Mouse (Mus musculus) hindlimb bud, embryonic 11.5 days (tissue): ENCODE measurements around the gene Klb.
"Not testable (repeated sequence)": the region's sequence is repeated elsewhere in the genome, so short reads cannot be mapped to it uniquely, and the experiment has no call there.

ENCODE experiments used
- DNase-seq: peaks from one replicate; pipeline ENCODE4 v3.0.0-alpha.2; 2012; ENCODE audit warnings: low read depth, low spot score; ENCODE audit errors: extremely low spot score

The Klb gene

GRCm38 (mm10) chr5:65348168-65348567 is at the start of gene Klb:
TSS of gene Klb (plus strand) at chr5:65348314.
- no peak for DNase-seq

- not testable (repeated sequence) for DNase-seq
Observed at GRCm38 (mm10) chr5:65299623-65300022, 48.5 kb upstream of the Klb start.

GRCm38 (mm10) chr5:65300121-65300520 is 48.0 kb upstream of the Klb start:
- DNase-seq: no peak

- no peak for DNase-seq
Observed at GRCm38 (mm10) chr5:65305516-65305915, 42.6 kb upstream of the Klb start.

DNA sequence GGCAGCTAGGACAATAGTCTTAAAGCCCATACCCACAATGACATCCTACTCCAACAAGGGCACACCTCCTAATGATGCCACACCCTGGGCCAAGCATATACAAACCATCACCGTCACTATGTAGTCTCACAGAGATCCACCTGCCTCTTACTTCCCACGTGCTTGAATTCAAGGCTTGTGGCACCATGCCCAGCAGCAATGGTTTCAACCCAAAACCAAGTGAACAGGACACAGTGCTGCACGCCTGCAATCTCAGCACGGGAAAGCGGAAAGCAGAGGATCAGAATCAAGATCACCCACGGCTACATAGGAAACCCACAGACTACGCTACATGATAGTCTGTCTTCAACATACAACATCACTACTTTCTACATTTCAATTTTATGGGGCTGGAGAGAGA is 39.9 kb upstream of the Klb start:
- DNase-seq: no peak

DNA sequence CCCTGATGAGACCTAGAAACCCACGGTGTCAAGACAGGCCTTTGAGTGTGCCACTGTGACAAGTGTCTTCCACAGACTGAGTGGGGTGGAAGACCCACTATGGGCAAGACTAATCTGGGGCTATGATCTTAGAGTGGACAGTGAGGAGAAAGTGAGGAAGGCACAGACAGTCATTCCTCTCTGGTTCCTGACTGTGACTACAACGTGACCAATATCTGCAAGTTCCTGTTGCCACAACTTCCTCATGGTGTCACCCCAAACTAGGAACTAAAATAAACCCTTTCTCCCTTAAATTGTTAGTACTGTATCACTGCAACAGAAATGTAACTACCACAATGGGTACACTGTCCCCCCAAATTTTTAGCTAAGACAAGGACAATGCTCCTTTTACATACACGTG is 39.2 kb upstream of the Klb start:
- no peak for DNase-seq

- no peak for DNase-seq
Observed at GRCm38 (mm10) chr5:65319176-65319575, 28.9 kb upstream of the Klb start.

DNA sequence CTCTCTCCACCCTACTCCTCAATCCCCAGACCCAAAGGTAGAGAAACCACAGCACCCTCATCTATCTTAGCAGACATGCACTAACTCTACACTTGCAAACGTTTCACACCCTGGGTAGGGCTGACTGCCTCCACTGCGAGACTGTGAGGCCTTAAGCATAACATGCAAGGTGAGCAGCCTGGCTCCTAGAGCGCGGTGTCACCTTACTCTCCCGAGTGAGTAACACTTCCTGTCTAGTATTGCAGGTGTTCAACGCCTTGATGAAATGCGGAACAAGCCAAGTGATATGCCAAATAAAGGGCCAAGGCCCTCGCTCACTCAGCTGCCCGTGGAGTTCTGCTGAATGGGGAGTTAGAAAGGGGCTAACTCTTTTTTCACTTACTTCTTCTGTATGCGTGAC is 25.9 kb upstream of the Klb start:
- no peak for DNase-seq

GRCm38 (mm10) chr5:65324271-65324670 is 23.8 kb upstream of the Klb start:
- DNase-seq: no peak

- no peak for DNase-seq
Observed at GRCm38 (mm10) chr5:65324758-65325355, 23.3 kb upstream of the Klb start.

- no peak for DNase-seq
Observed at GRCm38 (mm10) chr5:65326212-65326611, 21.9 kb upstream of the Klb start.

GRCm38 (mm10) chr5:65329971-65330370 is 18.1 kb upstream of the Klb start:
- no peak for DNase-seq

DNA sequence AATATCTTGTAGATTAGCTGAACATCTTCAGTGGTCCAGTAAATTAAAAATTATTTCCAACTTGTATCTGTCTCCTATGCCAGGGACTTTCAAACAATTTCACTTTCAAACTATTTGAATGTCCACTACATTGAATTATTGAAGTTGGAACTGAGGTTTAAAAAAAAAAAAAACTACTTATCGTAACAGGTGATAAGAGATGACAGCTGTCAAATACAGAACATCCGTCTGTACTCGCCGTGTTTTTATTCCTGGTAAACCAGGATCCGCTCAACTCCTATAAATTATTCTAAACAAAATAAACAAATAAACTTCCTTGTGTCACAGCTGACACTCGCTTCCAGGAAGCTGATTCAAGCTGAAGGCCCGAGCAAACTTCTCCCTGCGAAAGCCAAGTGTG is 13.3 kb upstream of the Klb start:
- DNase-seq: no peak

DNA sequence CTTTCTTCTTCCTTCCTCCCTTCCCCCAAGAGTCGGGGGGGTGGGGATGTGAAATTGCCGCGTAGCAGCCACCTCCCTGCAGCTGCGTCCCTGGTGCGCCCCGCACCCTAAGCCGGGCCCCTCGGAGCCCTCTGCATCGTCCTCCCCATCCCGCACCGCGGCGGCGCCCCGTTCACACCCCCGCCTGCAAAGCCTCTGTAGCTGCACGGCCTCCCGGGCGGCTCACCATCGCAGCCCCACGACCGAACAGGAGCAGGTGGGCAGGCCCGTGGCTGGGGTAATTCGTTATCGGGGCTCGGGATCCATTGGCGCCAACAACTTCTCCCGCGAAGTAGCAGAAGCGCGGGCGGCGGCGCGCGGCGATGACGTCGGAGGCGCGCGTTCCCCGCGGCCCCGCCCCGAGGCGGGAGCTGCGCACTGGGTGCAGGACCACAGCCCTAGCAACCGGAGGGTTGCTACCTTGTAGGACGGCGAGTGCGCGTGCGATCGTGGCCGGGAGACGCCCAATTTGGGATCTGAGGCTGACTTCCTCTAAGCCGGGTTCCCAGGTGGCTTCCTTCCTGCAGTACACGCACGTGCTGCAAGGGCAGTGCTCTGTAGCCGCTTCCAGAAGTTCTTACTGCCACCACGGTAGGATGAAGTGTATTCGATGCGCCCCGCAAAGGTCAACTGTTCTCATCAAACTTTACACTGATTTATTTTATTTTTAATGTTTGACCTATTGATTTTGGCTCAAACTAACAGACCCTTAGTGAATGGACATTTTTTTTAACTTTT is 12.6 kb upstream of the Klb start, which contains the start of gene Rfc1:
Gene Rfc1, minus strand, starts transcription at position 373 of the 777 bp plus-strand sequence.
- peak; percentile 75 for DNase-seq

- no peak for DNase-seq
Observed at GRCm38 (mm10) chr5:65336075-65336355, 12.1 kb upstream of the Klb start.

- DNase-seq: no peak
Observed at GRCm38 (mm10) chr5:65338394-65338793, 9.7 kb upstream of the Klb start.

GRCm38 (mm10) chr5:65340167-65340566 is 7.9 kb upstream of the Klb start:
- DNase-seq: no peak

DNA sequence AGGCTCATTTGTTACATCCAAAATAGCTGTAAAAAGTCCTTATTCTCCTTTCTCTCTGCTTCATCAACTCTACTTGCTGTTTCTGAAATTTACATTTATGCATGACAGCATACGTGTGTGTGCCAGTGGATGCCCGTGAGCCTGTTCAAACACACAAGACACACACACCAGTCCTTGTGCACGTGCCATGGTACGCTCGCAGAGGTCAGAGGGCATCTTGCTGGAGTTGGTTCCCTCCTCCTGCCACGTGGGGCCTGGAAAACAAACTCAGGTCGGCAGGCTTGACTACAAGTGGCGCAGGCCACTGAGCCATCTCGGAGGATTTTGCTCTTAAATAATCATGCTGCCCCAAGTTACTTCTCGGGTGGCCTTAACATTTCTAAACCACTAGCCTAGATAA is 2.4 kb downstream of the Klb start:
- DNase-seq: no peak

DNA sequence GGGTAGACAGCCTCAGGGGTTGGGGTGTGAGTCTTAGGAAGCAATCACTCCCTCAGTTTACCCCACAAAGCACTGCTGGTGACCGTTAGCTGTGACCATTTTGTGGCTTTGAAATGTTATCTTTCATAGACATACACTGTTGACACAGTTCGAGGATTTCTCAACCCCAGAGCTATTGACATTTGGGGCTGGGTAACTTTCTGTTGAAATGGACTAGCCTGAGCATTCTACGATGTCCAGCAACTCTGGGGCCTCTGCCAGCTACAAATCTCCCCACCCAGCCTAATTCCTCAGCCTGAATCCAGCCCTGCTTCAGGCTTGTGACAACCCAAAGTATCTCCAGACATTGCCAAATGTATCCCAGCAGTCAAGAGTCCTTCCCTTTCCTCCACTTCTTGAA is 6.0 kb downstream of the Klb start:
- DNase-seq: no peak

DNA sequence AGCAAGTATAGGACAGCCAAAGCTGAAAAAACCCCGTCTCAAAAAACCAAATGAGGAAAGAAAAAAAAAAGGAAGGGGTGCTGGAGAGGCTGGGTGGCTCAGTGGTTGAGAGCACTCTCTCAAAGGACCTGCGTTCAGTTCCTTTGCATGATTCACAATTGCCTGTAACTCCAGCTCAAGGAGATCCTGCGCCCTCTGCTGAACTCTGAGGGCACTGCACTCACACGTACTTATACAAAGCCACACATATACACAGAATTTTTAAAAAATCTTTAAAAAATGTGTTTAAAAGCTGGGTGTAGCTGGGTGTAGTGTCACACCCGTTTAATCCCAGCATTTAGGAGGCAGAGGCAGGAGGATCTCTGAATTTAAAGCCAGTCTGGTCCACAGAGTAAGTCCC is 6.9 kb downstream of the Klb start:
- DNase-seq: no peak

DNA sequence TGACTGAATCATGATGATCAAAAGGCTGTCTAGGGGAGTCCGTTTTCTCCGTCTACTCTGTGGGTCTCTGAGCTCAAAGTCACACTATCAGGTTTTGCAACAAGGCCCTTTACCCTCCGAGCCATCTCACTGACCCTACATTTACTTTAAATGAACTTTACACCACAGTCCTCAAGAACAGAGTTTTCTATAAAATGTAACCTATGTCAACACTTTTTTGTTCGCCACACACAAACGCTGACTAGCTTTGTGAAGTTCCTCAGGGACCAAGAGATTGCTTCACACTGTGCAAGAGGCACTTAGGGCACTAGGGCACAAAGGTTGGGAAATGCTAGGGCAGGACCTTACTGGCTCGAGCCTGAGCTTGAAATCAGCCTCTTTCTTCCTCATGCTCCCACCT is 8.7 kb downstream of the Klb start:
- DNase-seq: no peak

GRCm38 (mm10) chr5:65357771-65358170 is 9.7 kb downstream of the Klb start:
- no peak for DNase-seq

DNA sequence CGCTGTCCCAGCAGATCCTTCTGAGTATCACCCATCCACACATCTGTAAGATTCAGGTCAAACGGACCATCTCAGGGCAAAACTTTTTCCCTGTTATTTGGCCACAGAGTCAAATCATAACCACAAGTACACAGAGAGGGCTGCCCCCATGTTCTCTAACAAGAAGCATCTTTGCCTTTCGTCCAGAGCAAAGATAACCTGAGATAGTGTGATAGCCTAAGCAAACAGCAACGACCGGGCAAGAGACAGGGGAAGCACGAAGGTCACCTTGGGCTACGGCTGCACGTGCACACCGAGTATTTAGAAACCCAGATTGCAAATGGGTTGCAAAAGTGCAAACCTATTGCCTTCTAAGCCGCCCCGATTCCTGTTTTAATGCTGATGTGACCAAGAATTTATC is 19.7 kb downstream of the Klb start:
- no peak for DNase-seq
